Mouse (Mus musculus): ENCODE results near the gene Pml.

DNA sequence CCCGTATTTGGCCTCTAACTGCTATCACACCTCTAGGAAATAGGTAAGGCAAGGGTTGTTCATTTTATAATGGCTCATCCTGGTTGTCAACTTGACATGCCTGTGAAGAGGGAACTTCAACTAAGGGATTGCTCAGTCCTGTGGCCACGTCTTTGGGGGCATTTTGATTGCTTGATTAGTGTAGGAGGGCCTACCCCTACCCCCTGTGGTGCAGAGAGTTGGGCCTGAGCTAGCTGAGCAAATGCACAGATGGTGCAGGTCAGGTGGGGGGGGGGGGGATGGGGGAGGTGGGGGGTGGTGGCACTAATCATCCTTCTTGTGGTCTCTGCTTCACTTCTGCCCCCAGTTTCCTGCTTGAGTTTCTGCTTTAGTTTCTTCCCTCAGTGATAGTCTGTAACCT is 5.5 kb upstream of the Pml start:
- TF ChIP-seq POLR2A (IDR thresholded peaks at IDR 0.05; ENCODE audit: extremely low read depth, insufficient read depth, low read length) (no peak), CTCF (IDR thresholded peaks at IDR 0.05; ENCODE audit: extremely low read depth, insufficient read depth, low read length) (no peak)
